Mouse (Mus musculus): ENCODE data around the gene H3f3b. TPM values are rescaled to one million over a fixed set of nuclear protein-coding genes. Genes with fewer than 3 reads are reported as not detected.

The H3f3b gene
- polyA plus RNA-seq, 1 experiment from 2014 or later, result 1,618 TPM

GRCm38 (mm10) chr11:116012262-116012947 lies 15.4 kb downstream of the H3f3b start, which contains the start of gene Galk1:
Gene Galk1, minus strand, starts transcription at chr11:116012719.
- Histone ChIP-seq H3K4me2 (replicated peaks) (peak within 1 kb of the TSS; percentile 72), H3K27ac (peak within 1 kb of the TSS; percentile 92), H3K9ac (peak within 1 kb of the TSS; percentile 75), H3K36me3 (peaks cover 19% of the 10 kb centered on the region), H3K4me1 (replicated peaks) (peaks cover 10% of the 10 kb centered on the region; the same call in 1 of the 2 replicates), H3K9me3 (no peaks in the 10 kb centered on the region), H3K27me3 (replicated peaks) (no peaks in the 10 kb centered on the region), H3K4me3 (replicated peaks) (peak within 1 kb of the TSS; percentile 60)
- under 1% methylated on average over 55 of the region's 55 CpGs for WGBS
- ATAC-seq, result peak; percentile 93

GRCm38 (mm10) chr11:116011529-116012261 lies 16.1 kb downstream of the H3f3b start:
- Histone ChIP-seq H3K36me3 (peaks cover 19% of the 10 kb centered on the region), H3K4me2 (replicated peaks) (peak overlapping the region; percentile 72), H3K4me1 (replicated peaks) (peaks cover 10% of the 10 kb centered on the region; the same call in 1 of the 2 replicates), H3K27me3 (replicated peaks) (no peaks in the 10 kb centered on the region), H3K9ac (peak overlapping the region; percentile 75), H3K9me3 (no peaks in the 10 kb centered on the region), H3K4me3 (replicated peaks) (peak overlapping the region; percentile 60), H3K27ac (peak overlapping the region; percentile 92)
- WGBS, result 21% methylated on average over 14 of the region's 14 CpGs
- peak; percentile 21 for ATAC-seq

GRCm38 (mm10) chr11:116010948-116011347 lies 16.8 kb downstream of the H3f3b start:
- H3K4me2 ChIP-seq (replicated peaks), result peak overlapping the region; percentile 72; the same call in 1 of the 2 replicates
- H3K4me1 ChIP-seq (replicated peaks), result peaks cover 18% of the 10 kb centered on the region
- H3K9ac ChIP-seq, result no peak overlapping the region
- WGBS, result 81% methylated on average over 5 of the region's 5 CpGs
- no peak overlapping the region; the same call in 1 of the 2 replicates for H3K27ac ChIP-seq
- no peak for ATAC-seq
- H3K4me3 ChIP-seq (replicated peaks), result no peak overlapping the region
- no peaks in the 10 kb centered on the region for H3K27me3 ChIP-seq (replicated peaks)
- no peaks in the 10 kb centered on the region for H3K9me3 ChIP-seq
- peaks cover 19% of the 10 kb centered on the region for H3K36me3 ChIP-seq

- 93% methylated on average over 8 of the region's 8 CpGs for WGBS
- Histone ChIP-seq H3K36me3 (peaks cover 19% of the 10 kb centered on the region), H3K4me2 (replicated peaks) (no peak overlapping the region), H3K27ac (no peak overlapping the region), H3K9ac (no peak overlapping the region), H3K4me1 (replicated peaks) (peaks cover 26% of the 10 kb centered on the region), H3K27me3 (replicated peaks) (no peaks in the 10 kb centered on the region), H3K9me3 (no peaks in the 10 kb centered on the region), H3K4me3 (replicated peaks) (no peak overlapping the region)
- ATAC-seq, result no peak
Observed at GRCm38 (mm10) chr11:116010146-116010545, 17.6 kb downstream of the H3f3b start.

- no peak overlapping the region for H3K27ac ChIP-seq
- peaks cover 19% of the 10 kb centered on the region for H3K36me3 ChIP-seq
- H3K4me2 ChIP-seq (replicated peaks), result no peak overlapping the region
- H3K9ac ChIP-seq, result no peak overlapping the region
- 95% methylated on average over 11 of the region's 11 CpGs for WGBS
- no peak overlapping the region for H3K4me3 ChIP-seq (replicated peaks)
- H3K9me3 ChIP-seq, result no peaks in the 10 kb centered on the region
- H3K27me3 ChIP-seq (replicated peaks), result no peaks in the 10 kb centered on the region
- ATAC-seq, result no peak
- peaks cover 31% of the 10 kb centered on the region for H3K4me1 ChIP-seq (replicated peaks)
Observed at GRCm38 (mm10) chr11:116009661-116010060, 18.1 kb downstream of the H3f3b start.

GRCm38 (mm10) chr11:116008832-116009375 lies 18.9 kb downstream of the H3f3b start:
- H3K4me2 ChIP-seq (replicated peaks), result no peak overlapping the region
- 87% methylated on average over 13 of the region's 13 CpGs for WGBS

GRCm38 (mm10) chr11:116008411-116008810 lies 19.4 kb downstream of the H3f3b start:
- Histone ChIP-seq H3K4me1 (replicated peaks) (peaks cover 39% of the 10 kb centered on the region), H3K4me2 (replicated peaks) (no peak overlapping the region), H3K4me3 (replicated peaks) (no peak overlapping the region), H3K9ac (no peak overlapping the region), H3K36me3 (peaks cover 19% of the 10 kb centered on the region), H3K9me3 (no peaks in the 10 kb centered on the region), H3K27ac (0 out of 2 replicates have a peak overlapping the region, but pooled peaks have one; percentile 23), H3K27me3 (replicated peaks) (no peaks in the 10 kb centered on the region)
- no peak for ATAC-seq
- WGBS, result 84% methylated on average over 11 of the region's 11 CpGs

More at GRCm38 (mm10) chr11:116008832-116009375, 18.9 kb downstream of the H3f3b start:
- peaks cover 19% of the 10 kb centered on the region for H3K36me3 ChIP-seq
- no peak overlapping the region for H3K9ac ChIP-seq
- H3K27me3 ChIP-seq (replicated peaks), result no peaks in the 10 kb centered on the region
- H3K27ac ChIP-seq, result 0 out of 2 replicates have a peak overlapping the region, but pooled peaks have one; percentile 23
- H3K9me3 ChIP-seq, result no peaks in the 10 kb centered on the region
- H3K4me3 ChIP-seq (replicated peaks), result no peak overlapping the region
- ATAC-seq, result no peak
- H3K4me1 ChIP-seq (replicated peaks), result peaks cover 38% of the 10 kb centered on the region

GRCm38 (mm10) chr11:116007095-116007850 lies 20.5 kb downstream of the H3f3b start:
- no peaks in the 10 kb centered on the region for H3K27me3 ChIP-seq (replicated peaks)
- no peak for ATAC-seq
- no peaks in the 10 kb centered on the region for H3K9me3 ChIP-seq
- 87% methylated on average over 28 of the region's 28 CpGs for WGBS
- H3K9ac ChIP-seq, result 0 out of 2 replicates have a peak overlapping the region, but pooled peaks have one; percentile 17
- H3K27ac ChIP-seq, result peak overlapping the region; percentile 84; the same call in 1 of the 2 replicates
- 0 out of 2 replicates have a peak overlapping the region, but pooled peaks have one; percentile 76 for H3K4me2 ChIP-seq (replicated peaks)
- peaks cover 19% of the 10 kb centered on the region for H3K36me3 ChIP-seq
- H3K4me1 ChIP-seq (replicated peaks), result peaks cover 33% of the 10 kb centered on the region
- H3K4me3 ChIP-seq (replicated peaks), result no peak overlapping the region

- Histone ChIP-seq H3K4me3 (replicated peaks) (peak overlapping the region; percentile 37), H3K9me3 (no peaks in the 10 kb centered on the region), H3K27ac (peak overlapping the region; percentile 84), H3K4me2 (replicated peaks) (peak overlapping the region; percentile 76), H3K4me1 (replicated peaks) (peaks cover 29% of the 10 kb centered on the region), H3K27me3 (replicated peaks) (no peaks in the 10 kb centered on the region), H3K9ac (peak overlapping the region; percentile 58), H3K36me3 (peaks cover 19% of the 10 kb centered on the region)
- WGBS, result 61% methylated on average over 9 of the region's 9 CpGs
- peak; percentile 24 for ATAC-seq
Observed at GRCm38 (mm10) chr11:116005701-116006419, 21.9 kb downstream of the H3f3b start.

- peak overlapping the region; percentile 76 for H3K4me2 ChIP-seq (replicated peaks)
- H3K27me3 ChIP-seq (replicated peaks), result 0 out of 2 replicates have a peak, but pooled peaks cover 2% of the 10 kb centered on the region
- 4% methylated on average over 53 of the region's 54 CpGs for WGBS
- peak overlapping the region; percentile 84 for H3K27ac ChIP-seq
- no peaks in the 10 kb centered on the region for H3K9me3 ChIP-seq
- H3K9ac ChIP-seq, result peak overlapping the region; percentile 58
- peaks cover 29% of the 10 kb centered on the region for H3K4me1 ChIP-seq (replicated peaks)
- peaks cover 19% of the 10 kb centered on the region for H3K36me3 ChIP-seq
- peak; percentile 83 for ATAC-seq
- peak overlapping the region; percentile 37 for H3K4me3 ChIP-seq (replicated peaks)
Observed at GRCm38 (mm10) chr11:116004840-116005700, 22.7 kb downstream of the H3f3b start.

Data from intestine, embryonic 15.5 days (tissue).